Mouse (Mus musculus) T-cell, adult 2 months (primary cell): ENCODE results near the gene Ppt2.

Experiments
- DNase-seq: peaks from one replicate; pipeline ENCODE4 v3.0.0; 2022; ENCODE audit warnings: low spot score

The Ppt2 gene

GRCm38 (mm10) chr17:34655581-34655991, 27.3 kb upstream of the Ppt2 start:
- DNase-seq, result no peak

- no peak for DNase-seq
Observed at GRCm38 (mm10) chr17:34655160-34655559, 26.9 kb upstream of the Ppt2 start.

DNA sequence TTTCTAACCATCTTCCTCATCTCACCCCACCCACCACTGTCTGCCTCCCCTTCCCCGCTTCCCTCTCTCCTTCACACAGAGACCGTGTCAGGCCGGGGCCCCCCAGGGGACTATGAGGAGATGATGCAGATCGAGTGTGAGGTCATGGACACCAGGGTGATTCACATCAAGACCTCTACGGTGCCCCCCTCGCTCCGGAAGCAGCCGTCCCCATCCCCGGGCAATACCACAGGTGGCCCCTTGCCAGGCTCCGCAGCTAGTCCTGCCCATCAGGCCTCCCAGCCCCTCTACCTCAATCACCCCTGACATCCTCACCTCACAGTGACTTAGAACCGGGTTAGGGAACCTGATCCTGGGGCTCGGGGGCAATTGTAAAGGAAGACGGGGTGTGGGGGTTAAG, 26.1 kb upstream of the Ppt2 start:
- no peak for DNase-seq

- DNase-seq, result peak; percentile 43
Observed at GRCm38 (mm10) chr17:34653746-34654285, 25.5 kb upstream of the Ppt2 start.

DNA sequence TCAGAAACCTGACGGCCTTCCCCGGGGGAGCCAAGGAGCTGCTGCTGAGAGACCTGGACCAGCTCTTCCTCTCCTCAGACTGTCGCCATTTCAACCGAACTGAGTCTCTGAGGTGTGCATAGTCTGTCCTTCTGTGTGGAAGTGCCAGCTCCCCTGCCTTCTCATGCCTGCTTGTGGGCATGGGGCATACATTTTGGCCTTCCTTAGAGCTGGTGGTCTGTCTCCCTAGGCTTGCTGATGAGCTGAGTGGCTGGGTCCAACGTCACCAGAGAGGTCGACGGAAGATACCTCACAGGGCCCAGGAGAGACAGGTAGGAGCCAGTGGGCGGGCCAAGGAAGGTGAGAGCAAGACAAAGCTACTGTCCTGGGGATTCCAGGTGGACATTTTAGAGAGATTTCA, 24.7 kb upstream of the Ppt2 start:
- no peak for DNase-seq

GRCm38 (mm10) chr17:34652546-34652945, 24.2 kb upstream of the Ppt2 start:
- no peak for DNase-seq

DNA sequence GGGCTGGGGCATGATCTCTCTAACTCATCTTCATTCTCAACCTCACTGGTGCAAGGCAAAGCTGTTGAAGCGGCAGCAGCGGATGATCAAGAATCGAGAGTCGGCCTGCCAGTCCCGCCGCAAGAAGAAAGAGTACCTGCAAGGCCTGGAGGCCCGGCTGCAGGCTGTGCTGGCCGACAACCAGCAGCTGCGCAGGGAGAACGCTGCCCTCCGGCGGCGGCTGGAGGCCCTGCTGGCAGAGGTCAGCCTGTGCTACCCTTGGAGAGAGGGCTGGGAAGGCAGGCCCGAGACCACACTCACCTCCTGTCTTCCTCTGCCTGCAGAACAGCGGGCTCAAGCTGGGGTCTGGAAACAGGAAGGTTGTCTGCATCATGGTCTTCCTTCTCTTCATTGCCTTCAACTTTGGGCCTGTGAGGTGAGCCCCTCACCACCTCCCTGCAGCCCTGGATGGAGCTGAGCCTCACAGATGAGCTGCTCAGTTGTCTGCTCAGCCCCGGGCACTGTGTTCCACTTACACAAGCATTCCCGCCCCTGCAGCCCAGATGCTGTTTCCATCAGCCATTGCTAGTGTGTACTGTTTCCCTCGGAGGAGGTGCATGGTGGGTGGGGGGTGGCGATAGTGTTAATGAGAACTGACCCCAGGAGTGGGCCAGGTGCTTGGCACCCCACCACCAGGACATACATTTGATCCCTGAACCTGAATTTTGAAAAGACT, 23.4 kb upstream of the Ppt2 start:
- peak; percentile 31 for DNase-seq

DNA sequence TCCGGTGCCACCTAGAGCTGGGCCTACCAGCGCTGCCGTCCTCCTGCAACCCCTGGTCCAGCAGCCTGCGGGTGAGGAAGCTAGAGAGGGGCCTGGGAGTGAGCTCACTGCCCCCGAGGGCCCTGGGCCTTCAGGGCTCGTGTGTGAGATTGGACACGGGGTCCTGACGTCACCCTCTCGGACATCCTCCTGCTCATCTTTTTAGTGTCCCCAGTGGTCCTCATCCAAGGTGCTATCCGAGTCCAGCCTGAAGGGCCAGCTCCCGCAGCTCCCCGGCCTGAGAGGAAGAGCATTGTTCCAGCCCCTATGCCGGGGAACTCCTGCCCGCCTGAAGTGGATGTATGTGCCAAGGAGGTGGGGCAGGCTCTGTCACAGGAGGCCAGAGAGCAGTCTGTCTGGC, 22.5 kb upstream of the Ppt2 start:
- DNase-seq, result no peak

DNA sequence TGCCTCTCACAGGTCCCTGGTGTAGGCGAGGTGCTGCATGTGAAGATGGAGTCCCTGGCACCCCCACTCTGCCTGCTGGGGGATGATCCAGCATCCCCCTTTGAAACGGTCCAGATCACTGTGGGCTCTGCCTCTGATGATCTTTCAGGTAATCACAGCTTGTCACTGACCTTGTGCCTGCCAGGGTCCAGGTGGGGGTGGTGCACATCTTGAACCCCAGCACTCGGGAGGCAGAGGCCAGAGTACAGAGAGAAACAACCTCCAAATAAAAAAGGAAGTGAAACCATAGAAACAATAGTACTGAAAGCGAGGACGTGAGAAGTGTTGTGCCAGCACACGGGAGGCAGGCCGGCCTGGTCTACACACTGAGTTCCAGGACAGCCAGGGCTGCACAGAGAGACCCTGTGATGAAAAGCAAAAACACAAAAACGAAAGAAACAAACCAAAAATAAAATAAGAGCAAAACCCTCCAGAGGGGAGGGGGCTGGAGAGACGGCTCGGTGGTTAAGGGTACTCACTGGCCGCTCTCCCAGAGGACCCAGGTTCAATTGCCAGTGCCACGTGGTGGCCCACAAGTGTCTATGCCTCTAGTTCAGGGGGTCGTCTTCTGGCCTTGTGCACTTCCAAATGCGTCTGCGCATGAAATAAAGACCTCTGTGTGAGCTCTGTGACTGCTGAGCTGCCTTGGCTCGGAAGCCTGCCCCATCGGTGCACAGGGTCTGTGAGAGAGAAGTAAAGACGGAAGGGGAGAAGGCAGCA, 21.0 kb upstream of the Ppt2 start:
- no peak for DNase-seq

DNA sequence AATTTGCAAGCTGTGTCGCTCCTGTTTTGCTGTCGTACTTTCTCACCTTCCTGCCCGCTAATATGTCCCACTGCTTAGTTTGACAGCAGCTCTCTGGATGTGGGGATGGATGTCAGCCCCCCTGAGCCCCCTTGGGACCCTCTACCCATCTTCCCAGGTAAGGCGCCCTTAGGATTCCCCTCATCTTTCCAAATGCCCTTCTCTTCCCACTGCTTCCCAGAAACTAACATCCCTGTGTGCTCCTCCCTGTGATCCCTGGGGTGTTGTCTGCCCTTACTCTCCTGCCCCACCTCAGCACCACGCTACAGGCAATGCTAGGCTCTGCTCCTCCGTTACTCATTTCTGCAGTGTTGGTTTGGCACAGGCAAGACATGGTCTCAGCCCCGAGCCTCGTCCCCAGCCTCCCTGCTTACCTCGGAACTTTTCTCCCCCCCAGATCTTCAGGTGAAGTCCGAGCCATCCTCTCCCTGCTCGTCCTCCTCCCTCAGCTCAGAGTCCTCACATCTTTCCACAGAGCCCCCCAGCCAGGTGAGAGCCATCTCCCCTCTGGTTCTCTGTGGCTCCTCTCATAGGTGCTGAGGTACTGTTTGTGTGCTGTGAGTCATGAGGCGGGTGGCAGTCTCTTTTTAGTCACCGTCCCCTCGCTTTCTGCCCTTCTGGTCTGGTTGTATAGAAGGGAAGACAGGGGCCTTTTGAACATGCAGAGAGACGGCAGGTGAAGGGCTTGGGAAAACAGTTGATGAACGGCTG, 20.0 kb upstream of the Ppt2 start:
- no peak for DNase-seq

- peak; percentile 98 for DNase-seq
Observed at GRCm38 (mm10) chr17:34646906-34647787, 18.8 kb upstream of the Ppt2 start, which contains the start of gene Atf6b. Gene Atf6b, plus strand, starts transcription at chr17:34647146.

DNA sequence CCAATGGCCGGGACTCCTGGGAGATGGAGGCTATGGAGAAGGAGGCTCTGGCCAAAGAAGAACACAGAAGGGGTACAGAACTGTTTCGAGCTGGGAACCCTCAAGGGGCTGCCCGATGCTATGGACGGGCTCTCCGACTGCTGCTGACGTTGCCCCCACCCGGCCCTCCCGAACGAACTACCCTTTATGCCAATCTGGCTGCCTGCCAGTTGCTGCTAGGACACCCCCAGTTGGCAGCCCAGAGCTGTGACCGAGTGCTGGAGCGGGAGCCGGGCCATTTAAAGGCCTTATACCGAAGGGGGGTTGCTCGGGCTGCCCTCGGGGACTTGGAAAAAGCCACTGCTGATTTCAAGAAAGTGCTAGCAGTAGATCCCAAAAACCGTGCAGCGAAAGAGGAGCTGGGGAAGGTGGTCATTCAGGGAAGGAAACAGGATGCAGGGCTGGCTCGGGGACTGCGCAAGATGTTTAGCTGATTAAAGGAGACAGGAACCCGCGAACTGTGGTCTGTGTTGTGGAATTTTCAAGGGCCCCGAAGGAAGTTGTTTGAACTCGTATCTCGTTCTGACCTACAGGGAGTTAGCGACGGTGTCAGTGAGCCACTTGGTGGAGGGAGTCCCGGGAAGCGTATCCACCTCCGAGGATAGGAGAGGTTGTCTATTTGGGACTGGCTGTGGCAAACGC, 17.7 kb upstream of the Ppt2 start:
- DNase-seq, result no peak

- no peak for DNase-seq
Observed at GRCm38 (mm10) chr17:34645256-34645829, 17.0 kb upstream of the Ppt2 start.

GRCm38 (mm10) chr17:34644608-34645007, 16.3 kb upstream of the Ppt2 start, which contains the start of gene Fkbpl:
Gene Fkbpl, plus strand, starts transcription at chr17:34644764.
- DNase-seq, result peak; percentile 95

DNA sequence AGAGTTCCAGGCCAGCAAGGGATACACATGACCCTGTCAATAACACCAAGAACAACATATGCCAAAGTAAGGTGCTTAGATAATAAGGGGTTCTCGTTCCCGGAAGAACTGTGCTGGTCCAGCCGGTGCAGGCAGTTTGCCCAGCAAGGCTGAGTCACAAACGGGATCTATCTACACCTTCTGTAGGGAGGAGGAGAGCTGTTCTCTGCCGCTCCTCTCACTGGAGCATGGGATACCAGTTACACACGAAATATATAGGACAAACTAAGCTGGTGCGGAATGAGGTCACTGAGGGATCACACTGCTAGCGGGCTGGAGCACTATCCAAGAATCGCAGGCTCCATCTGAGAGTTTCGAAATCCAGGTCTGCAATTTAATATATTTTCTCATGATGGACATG, 15.6 kb upstream of the Ppt2 start:
- no peak for DNase-seq

DNA sequence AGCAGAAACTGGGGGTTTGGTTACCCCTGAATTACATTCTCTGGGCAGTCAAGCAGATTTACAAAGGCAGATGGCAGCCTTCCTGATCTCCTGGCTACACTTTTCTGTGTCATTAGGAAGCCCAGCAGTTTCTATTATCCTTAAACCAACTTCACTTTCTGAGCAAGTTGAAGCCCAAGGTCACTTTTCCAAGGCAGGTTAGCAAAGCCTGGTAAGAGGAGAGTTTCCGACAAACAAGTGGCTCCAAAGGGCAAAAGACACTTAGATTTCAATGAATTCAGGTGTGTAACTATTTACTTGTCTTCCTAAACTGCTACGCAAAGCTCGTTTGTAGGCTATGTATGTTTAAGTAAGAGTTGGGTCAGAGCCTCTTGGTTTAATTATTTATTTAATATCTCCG, 15.1 kb upstream of the Ppt2 start:
- DNase-seq, result no peak

- no peak for DNase-seq
Observed at GRCm38 (mm10) chr17:34641945-34642344, 13.6 kb upstream of the Ppt2 start.

GRCm38 (mm10) chr17:34640778-34641601, 12.7 kb upstream of the Ppt2 start:
- DNase-seq, result no peak

DNA sequence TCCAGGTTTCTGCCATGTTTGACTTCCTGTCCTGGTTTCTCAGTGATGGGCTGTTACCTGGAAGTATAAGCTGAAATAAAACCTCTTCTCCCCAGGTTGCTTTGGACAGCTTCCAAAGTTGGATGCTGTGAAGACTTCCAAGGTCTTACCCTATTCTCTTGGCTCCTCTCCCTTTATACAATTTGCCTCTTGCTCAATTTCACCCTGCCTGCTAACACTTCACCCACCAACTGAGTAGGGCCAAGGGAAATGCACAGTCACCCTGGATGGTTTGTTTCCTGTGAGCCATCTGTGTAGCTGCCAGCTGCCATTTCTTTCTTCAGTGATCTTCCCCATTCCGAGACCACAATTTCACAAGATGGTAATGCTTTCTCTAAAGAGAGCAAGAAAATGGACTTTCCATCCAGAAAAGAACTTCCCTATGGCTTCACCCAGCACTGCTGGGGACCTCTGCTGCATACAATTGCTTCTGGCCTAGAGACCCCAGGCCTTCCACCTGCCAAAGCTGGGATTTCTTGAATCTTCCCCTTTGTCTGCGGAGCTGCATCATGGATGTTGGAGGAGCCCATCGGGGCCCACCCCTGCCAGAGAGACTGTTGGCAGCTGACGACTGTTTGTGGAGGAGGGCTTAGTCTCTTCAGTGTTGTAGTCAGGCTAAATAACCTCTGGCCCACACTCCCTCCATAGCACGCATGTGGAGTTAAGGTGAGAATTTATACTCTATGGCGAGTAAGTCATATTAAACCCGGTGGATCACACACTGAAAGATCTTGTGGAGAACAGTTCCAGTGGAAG, 11.3 kb upstream of the Ppt2 start:
- no peak for DNase-seq
